Mouse (Mus musculus) MEL (cell line): ENCODE data around the gene Olfr65. TPM values are rescaled to one million over a fixed set of nuclear protein-coding genes. Genes with fewer than 3 reads are reported as not detected.
A peak's percentile ranks its signal among the peaks of the same experiment; 100 is the strongest.

Experiments
- DNase-seq: peaks from one replicate; pipeline ENCODE4 v3.0.0; 2011; ENCODE audit warnings: low read depth, low spot score
- H3K27ac ChIP-seq: 2 replicates; pipeline ENCODE4 v1.5.1; 2012; ENCODE audit warnings: low read depth, mild to moderate bottlenecking, control low read depth, low read length, moderate library complexity; ENCODE audit not compliant: control insufficient read depth
- H3K27me3 ChIP-seq, 2 experiments: fragments of 150-350 bp in 1 of 2; sonication (generic) in 1 of 2; 2 replicates each; pipeline ENCODE4 v1.6.1; 2012; ENCODE audit warnings: low read length in 2 of 2, mild to moderate bottlenecking in 2 of 2, improper control_type of control experiment in 1 of 2, moderate library complexity in 1 of 2; ENCODE audit not compliant: insufficient read depth in 2 of 2, control insufficient read depth in 1 of 2
- H3K36me3 ChIP-seq, 2 experiments: 2 replicates each; pipeline ENCODE4 v1.6.1; 2012 to 2014; ENCODE audit warnings: low read length in 2 of 2, improper control_type of control experiment in 1 of 2, inconsistent platforms in 1 of 2, mild to moderate bottlenecking in 1 of 2; ENCODE audit not compliant: insufficient read depth in 2 of 2, control insufficient read depth in 1 of 2
- H3K4me1 ChIP-seq, 2 experiments: fragments of 150-350 bp in 1 of 2; sonication (generic) in 1 of 2; 2 replicates each; pipeline ENCODE4 v1.6.1; 2012; ENCODE audit warnings: low read length in 2 of 2, improper control_type of control experiment in 1 of 2, mild to moderate bottlenecking in 1 of 2; ENCODE audit not compliant: insufficient read depth in 2 of 2, control insufficient read depth in 1 of 2
- H3K4me3 ChIP-seq, 2 experiments: fragments of 150-350 bp in 1 of 2; sonication (generic) in 1 of 2; 2 replicates each; pipeline ENCODE4 v1.5.1; 2012; ENCODE audit warnings: low read depth in 2 of 2, low read length in 2 of 2, mild to moderate bottlenecking in 2 of 2, moderate library complexity in 2 of 2, control low read depth in 1 of 2, improper control_type of control experiment in 1 of 2; ENCODE audit not compliant: control insufficient read depth in 1 of 2, insufficient read depth in 1 of 2
- H3K79me2 ChIP-seq: 2 replicates; pipeline ENCODE4 v1.6.1; 2012; ENCODE audit warnings: mild to moderate bottlenecking, low read length, moderate library complexity; ENCODE audit not compliant: control insufficient read depth, poor library complexity, insufficient read depth
- H3K9ac ChIP-seq: 2 replicates; pipeline ENCODE4 v1.6.1; 2012; ENCODE audit warnings: low read depth, mild to moderate bottlenecking, control low read depth, low read length, moderate library complexity; ENCODE audit not compliant: control insufficient read depth, poor library complexity, severe bottlenecking
- H3K9me3 ChIP-seq: fragments of 150-350 bp; sonication (generic); replicated peaks from 2 replicates; pipeline ENCODE4 v1.6.1; 2012; ENCODE audit warnings: mild to moderate bottlenecking, low read length, improper control_type of control experiment, moderate library complexity; ENCODE audit not compliant: insufficient read depth
- CTCF ChIP-seq, 3 experiments: IDR thresholded peaks in 2 of 3; conservative IDR thresholded peaks in 1 of 3; 2 replicates each; pipeline ENCODE4 v1.5.1; 2011 to 2012; ENCODE audit warnings: low read length in 3 of 3, low read depth in 2 of 3, mild to moderate bottlenecking in 2 of 3, improper control_type of control experiment in 1 of 3, inconsistent platforms in 1 of 3, mixed read lengths in 1 of 3, moderate library complexity in 1 of 3; ENCODE audit not compliant: control insufficient read depth in 1 of 3, insufficient read depth in 1 of 3, poor library complexity in 1 of 3, severe bottlenecking in 1 of 3
- E2F4 ChIP-seq: IDR thresholded peaks from 2 replicates; pipeline ENCODE4 v1.6.1; 2011; ENCODE audit warnings: low read depth, low read length, improper control_type of control experiment, borderline replicate concordance
- ELF1 ChIP-seq: IDR thresholded peaks from 2 replicates; pipeline ENCODE4 v1.6.1; 2014; ENCODE audit warnings: low read depth, mild to moderate bottlenecking, inconsistent platforms, low read length, improper control_type of control experiment, moderate library complexity
- EP300 ChIP-seq, 2 experiments: IDR thresholded peaks; 2 replicates each; pipeline ENCODE4 v1.6.1; 2011; ENCODE audit warnings: improper control_type of control experiment in 2 of 2, low read length in 2 of 2, low read depth in 1 of 2, mild to moderate bottlenecking in 1 of 2
- ETS1 ChIP-seq: IDR thresholded peaks from 2 replicates; pipeline ENCODE4 v1.6.1; 2012; ENCODE audit warnings: low read depth, mild to moderate bottlenecking, inconsistent platforms, low read length, improper control_type of control experiment, moderate library complexity
- GABPA ChIP-seq: IDR thresholded peaks from 2 replicates; pipeline ENCODE4 v1.6.1; 2012; ENCODE audit warnings: low read depth, mild to moderate bottlenecking, inconsistent platforms, low read length, improper control_type of control experiment, moderate library complexity
- GATA1 ChIP-seq: IDR thresholded peaks from 2 replicates; pipeline ENCODE4 v1.6.1; 2011; ENCODE audit warnings: low read depth, low read length, improper control_type of control experiment
- HCFC1 ChIP-seq: IDR thresholded peaks from 2 replicates; pipeline ENCODE4 v1.6.1; 2012; ENCODE audit warnings: low read depth, mild to moderate bottlenecking, inconsistent platforms, low read length, improper control_type of control experiment, moderate library complexity
- KAT2A ChIP-seq: conservative IDR thresholded peaks from 2 replicates; pipeline ENCODE4 v1.6.1; 2012; ENCODE audit warnings: low read depth, low read length, improper control_type of control experiment, inconsistent platforms
- MAFK ChIP-seq: IDR thresholded peaks from 2 replicates; pipeline ENCODE4 v1.6.1; 2011; ENCODE audit warnings: low read depth, mild to moderate bottlenecking, low read length, improper control_type of control experiment, borderline replicate concordance
- MAX ChIP-seq: IDR thresholded peaks from 2 replicates; pipeline ENCODE4 v1.6.1; 2011; ENCODE audit warnings: low read length, improper control_type of control experiment
- MAZ ChIP-seq: IDR thresholded peaks from 2 replicates; pipeline ENCODE4 v1.6.1; 2012; ENCODE audit warnings: low read depth, mild to moderate bottlenecking, inconsistent platforms, low read length, improper control_type of control experiment
- MEF2A ChIP-seq: IDR thresholded peaks from 2 replicates; pipeline ENCODE4 v1.6.1; 2014; ENCODE audit warnings: low read depth, mild to moderate bottlenecking, inconsistent platforms, low read length, improper control_type of control experiment; ENCODE audit not compliant: poor library complexity, insufficient replicate concordance, severe bottlenecking; ENCODE audit errors: extremely low read depth
- MXI1 ChIP-seq: IDR thresholded peaks from 2 replicates; pipeline ENCODE4 v1.6.1; 2011; ENCODE audit warnings: mild to moderate bottlenecking, low read depth, low read length, improper control_type of control experiment
- MYC ChIP-seq: IDR thresholded peaks from 2 replicates; pipeline ENCODE4 v1.6.1; 2011; ENCODE audit warnings: low read depth, mild to moderate bottlenecking, low read length, improper control_type of control experiment, moderate library complexity
- POLR2A ChIP-seq, 2 experiments: IDR thresholded peaks; 2 replicates each; pipeline ENCODE4 v1.6.1; 2011 to 2012; ENCODE audit warnings: low read length in 2 of 2, mild to moderate bottlenecking in 2 of 2, control low read depth in 1 of 2, improper control_type of control experiment in 1 of 2, low read depth in 1 of 2, moderate library complexity in 1 of 2; ENCODE audit not compliant: control insufficient read depth in 1 of 2, insufficient read depth in 1 of 2, poor library complexity in 1 of 2
- POLR2AphosphoS2 ChIP-seq: IDR thresholded peaks from 2 replicates; pipeline ENCODE4 v1.6.1; 2011; ENCODE audit warnings: low read length, improper control_type of control experiment
- POLR2AphosphoS5 ChIP-seq: IDR thresholded peaks from 2 replicates; pipeline ENCODE4 v1.6.1; 2012; ENCODE audit warnings: low read depth, borderline replicate concordance, mild to moderate bottlenecking, inconsistent platforms, low read length, moderate library complexity, mixed read lengths
- RAD21 ChIP-seq: IDR thresholded peaks from 2 replicates; pipeline ENCODE4 v1.6.1; 2011; ENCODE audit warnings: mild to moderate bottlenecking, low read depth, low read length, improper control_type of control experiment
- RCOR1 ChIP-seq: IDR thresholded peaks from 2 replicates; pipeline ENCODE4 v1.6.1; 2012; ENCODE audit warnings: low read depth, mild to moderate bottlenecking, inconsistent platforms, low read length, improper control_type of control experiment
- SIN3A ChIP-seq: IDR thresholded peaks from 2 replicates; pipeline ENCODE4 v1.6.1; 2012; ENCODE audit warnings: low read length, improper control_type of control experiment, inconsistent platforms
- SMC3 ChIP-seq: IDR thresholded peaks from 2 replicates; pipeline ENCODE4 v1.6.1; 2011; ENCODE audit warnings: low read depth, low read length, improper control_type of control experiment
- TBP ChIP-seq: IDR thresholded peaks from 2 replicates; pipeline ENCODE4 v1.8.0; 2011; ENCODE audit warnings: low read depth, low read length, improper control_type of control experiment
- TCF12 ChIP-seq: IDR thresholded peaks from 2 replicates; pipeline ENCODE4 v1.6.1; 2014; ENCODE audit warnings: low read depth, mild to moderate bottlenecking, inconsistent platforms, low read length, improper control_type of control experiment, moderate library complexity
- USF1 ChIP-seq: IDR thresholded peaks from 2 replicates; pipeline ENCODE4 v1.6.1; 2014; ENCODE audit warnings: low read depth, mild to moderate bottlenecking, inconsistent platforms, low read length, improper control_type of control experiment, moderate library complexity
- ZC3H11A ChIP-seq: IDR thresholded peaks from 2 replicates; pipeline ENCODE4 v1.6.1; 2012; ENCODE audit warnings: low read depth, mild to moderate bottlenecking, inconsistent platforms, low read length, improper control_type of control experiment
- ZMIZ1 ChIP-seq: IDR thresholded peaks from 2 replicates; pipeline ENCODE4 v1.6.1; 2012; ENCODE audit warnings: low read depth, mild to moderate bottlenecking, inconsistent platforms, low read length, improper control_type of control experiment, moderate library complexity
- polyA plus RNA-seq, 2 experiments: library from polyadenylated mRNA; stranded (reverse) in 1 of 2; unstranded in 1 of 2; fragments of >175 nt in 1 of 2; fragments of >200 nt in 1 of 2; gene quantifications; 2 replicates each; pipeline versions ENCODE4 v1.2.1 to v1.2.4; 2012; ENCODE audit warnings: low replicate concordance in 2 of 2, low read depth in 1 of 2; ENCODE audit not compliant: insufficient read length in 2 of 2, insufficient read depth in 1 of 2, missing spikeins in 1 of 2
- total RNA-seq: library from RNA; depleted of rRNA; stranded (reverse); fragments of 300-350 nt; gene quantifications from 2 replicates; pipeline ENCODE4 v1.2.3, GENCODE M21; 2012

Gene Olfr65
- total and polyA plus RNA-seq, 3 experiments = not detected

- TF ChIP-seq USF1 = peak; percentile 45; the same call in 1 of the 2 replicates
- peak; percentile 52 for TF ChIP-seq RAD21
- 0 out of 2 replicates have a peak, but pooled peaks have one; percentile 21 for TF ChIP-seq MYC
- TF ChIP-seq EP300 (IDR thresholded peaks at IDR 0.05; ENCODE audit: low read depth in 1 of 2, low read length in 2 of 2) = 0 out of 4 replicates have a peak, but pooled peaks of 1 of the 2 experiments have one; percentile 25
- TF ChIP-seq ZC3H11A = peak; percentile 23; the same call in 1 of the 2 replicates
- TF ChIP-seq CTCF (IDR thresholded peaks at IDR 0.05 in 2 of 3, conservative IDR thresholded peaks at IDR 0.05 in 1 of 3; ENCODE audit: control insufficient read depth in 1 of 3, insufficient read depth in 1 of 3, low read depth in 2 of 3, low read length in 3 of 3, poor library complexity in 1 of 3, severe bottlenecking in 1 of 3) = peak; percentile 27 to 48 (median 27); a peak in 4 of 6 replicates
- TF ChIP-seq POLR2A (IDR thresholded peaks at IDR 0.05; ENCODE audit: control insufficient read depth in 1 of 2, insufficient read depth in 1 of 2, low read depth in 1 of 2, low read length in 2 of 2, poor library complexity in 1 of 2) = no peak
- no peak for TF ChIP-seq SIN3A
- TF ChIP-seq MXI1 = no peak
- TF ChIP-seq MEF2A = no peak
- TF ChIP-seq SMC3 = peak; percentile 60
- TF ChIP-seq GATA1 = peak; percentile 36; the same call in 1 of the 2 replicates
- no peak overlapping the region; the same call in 1 of the 2 replicates for H3K27ac ChIP-seq
- peaks cover 0 to 2% of the 10 kb centered on the region in 2 experiments; a peak in 2 of 4 replicates for H3K27me3 ChIP-seq
- no peak overlapping the region for H3K4me3 ChIP-seq
- H3K79me2 ChIP-seq = no peaks in the 10 kb centered on the region
- peaks cover 0 to 22% of the 10 kb centered on the region in 2 experiments; a peak in 2 of 4 replicates for H3K36me3 ChIP-seq
- H3K9ac ChIP-seq = no peak overlapping the region
- peak; percentile 73 for DNase-seq
- H3K9me3 ChIP-seq = no peaks in the 10 kb centered on the region
- peaks cover 3 to 13% of the 10 kb centered on the region in 2 experiments for H3K4me1 ChIP-seq
These were observed 9.8 kb downstream of the Olfr65 start for GRCm38 (mm10) chr7:103912969-103913511.

- H3K36me3 ChIP-seq = peaks cover 0 to 11% of the 10 kb centered on the region in 2 experiments; a peak in 2 of 4 replicates
- H3K9me3 ChIP-seq = no peaks in the 10 kb centered on the region
- no peak for TF ChIP-seq GATA1
- TF ChIP-seq MAX = no peak
- TF ChIP-seq RCOR1 = no peak
- TF ChIP-seq ETS1 = no peak
- TF ChIP-seq KAT2A = no peak
- no peak for TF ChIP-seq TCF12
- TF ChIP-seq GABPA = no peak
- no peak for TF ChIP-seq TBP
- TF ChIP-seq MAZ = no peak
- no peak for TF ChIP-seq USF1
- TF ChIP-seq ZMIZ1 = no peak
- no peak for TF ChIP-seq ELF1
- TF ChIP-seq EP300 (IDR thresholded peaks at IDR 0.05; ENCODE audit: low read depth in 1 of 2, low read length in 2 of 2) = no peak
- no peak for TF ChIP-seq MXI1
- no peak for TF ChIP-seq HCFC1
- TF ChIP-seq MEF2A = no peak
- no peak for TF ChIP-seq E2F4
- no peak for TF ChIP-seq POLR2AphosphoS5
- no peak for TF ChIP-seq POLR2AphosphoS2
- TF ChIP-seq MAFK = no peak
- TF ChIP-seq, all 39 proteins: peak for 0
- peaks cover 3 to 9% of the 10 kb centered on the region in 2 experiments for H3K4me1 ChIP-seq
- no peak overlapping the region for H3K9ac ChIP-seq
- H3K27me3 ChIP-seq = peaks cover 0 to 2% of the 10 kb centered on the region in 2 experiments; a peak in 2 of 4 replicates
- no peak overlapping the region for H3K27ac ChIP-seq
- H3K79me2 ChIP-seq = no peaks in the 10 kb centered on the region
- H3K4me3 ChIP-seq = no peak overlapping the region
- DNase-seq = no peak
These were observed 12.1 kb downstream of the Olfr65 start for GRCm38 (mm10) chr7:103915338-103915737.
